Mouse (Mus musculus) adrenal gland, postnatal 14 days (tissue): ENCODE measurements around the gene Nip7. TPM values are rescaled to one million over a fixed set of nuclear protein-coding genes. Genes with fewer than 3 reads are reported as not detected.
"Not testable (repeated sequence)": the region's sequence is repeated elsewhere in the genome, so short reads cannot be mapped to it uniquely, and the experiment has no call there.

Source experiments
- DNase-seq: peaks from one replicate; pipeline ENCODE4 v3.0.0; 2021; ENCODE audit warnings: mixed read lengths
- long read RNA-seq, 2 experiments: library from polyadenylated mRNA; stranded (forward); transcript quantifications; one replicate each; pipeline ENCODE4 v2.0.0; 2021
- total RNA-seq: library from RNA; stranded (reverse); gene quantifications from 2 replicates; pipeline ENCODE4 v1.2.3, GENCODE M21; 2021

Nip7 gene
- total RNA-seq, result 40.1 and 50.2 TPM in 2 replicates
- long read RNA-seq, experiment 1, transcript Nip7-201 (5 exons, 3,036 nt), result major isoform, 37 of 46 reads
- long read RNA-seq, experiment 1, partial matches to known transcripts, result 3 of 46 reads
- long read RNA-seq, experiment 1, other reads (novel, unspliced or antisense), result 6 of 46 reads
- long read RNA-seq, experiment 2, transcript Nip7-201 (5 exons, 3,036 nt), result major isoform, 22 of 25 reads
- long read RNA-seq, experiment 2, partial matches to known transcripts, result 1 of 25 reads
- long read RNA-seq, experiment 2, other reads (novel, unspliced or antisense), result 2 of 25 reads

DNA sequence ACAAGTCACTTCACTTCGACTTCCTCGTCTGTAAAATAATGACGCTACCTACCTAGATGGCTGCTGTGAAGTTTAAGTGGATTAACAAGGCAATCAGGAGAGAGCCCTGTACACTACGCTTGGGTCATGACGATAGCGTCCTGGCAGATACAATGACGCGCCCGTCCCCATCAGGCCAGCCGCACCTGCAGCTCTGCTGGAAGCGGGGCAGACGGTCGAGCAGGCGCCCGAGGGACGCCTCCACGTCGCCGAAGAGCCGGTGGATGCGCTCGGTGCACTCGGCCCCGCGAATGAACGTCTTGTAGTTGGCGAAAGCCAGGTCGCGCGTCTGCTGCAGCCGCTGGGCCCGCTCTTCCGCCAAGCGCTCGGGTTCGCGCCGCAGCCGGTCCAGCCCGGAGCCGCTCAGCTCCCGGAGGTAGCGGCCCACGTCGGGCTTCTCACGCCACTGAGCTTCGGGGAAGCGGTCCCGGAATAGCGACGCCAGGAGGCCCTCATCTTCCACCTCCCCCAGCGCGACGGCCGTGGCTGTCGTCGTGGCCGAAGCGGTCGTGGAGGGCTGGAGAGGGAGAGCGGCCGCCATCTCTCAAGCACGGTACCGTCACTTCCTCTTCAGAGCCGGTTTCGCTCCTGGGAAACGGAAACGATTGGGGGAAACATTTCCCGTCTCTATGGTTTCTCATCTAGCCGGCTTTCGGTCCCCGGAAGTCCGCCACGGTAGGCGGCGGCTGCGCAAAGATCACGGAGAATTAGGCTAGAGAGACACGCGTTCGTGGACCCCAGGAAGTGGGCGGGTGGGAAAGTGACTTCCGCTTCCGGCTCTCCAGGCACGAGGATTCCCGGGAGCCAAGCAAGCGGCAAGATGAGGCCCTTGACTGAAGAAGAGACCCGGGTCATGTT is at the start of gene Nip7, which contains the start of gene Cog8:
TSS of gene Nip7 (plus strand) at position 802 of the 897 bp plus-strand sequence.
TSS of gene Cog8 (minus strand) at position 614 of the 897 bp plus-strand sequence.
- DNase-seq, result peak; percentile 98

GRCm38 (mm10) chr8:107007795-107008194 is 48.9 kb upstream of the Nip7 start:
- DNase-seq, result no peak

DNA sequence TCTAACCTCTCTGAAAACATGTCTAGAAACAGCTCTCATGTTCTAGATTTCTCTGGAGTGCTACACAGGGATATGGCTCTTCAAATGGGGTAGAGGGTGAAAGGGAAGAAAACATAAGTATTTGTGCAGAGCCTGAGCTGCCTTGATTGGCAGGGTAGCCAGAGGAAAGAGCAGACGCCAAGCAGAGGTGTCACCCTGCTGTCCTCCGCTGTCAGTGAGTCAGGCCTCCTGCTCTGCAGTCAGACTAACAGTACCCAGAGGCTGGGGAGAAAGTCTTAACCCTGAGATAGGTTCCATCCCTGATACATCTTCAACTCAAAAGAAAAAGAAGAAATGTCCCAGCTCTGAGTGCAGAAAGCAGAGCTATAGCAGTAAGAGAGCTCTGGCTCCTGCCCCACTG is 44.0 kb upstream of the Nip7 start:
- no peak for DNase-seq

GRCm38 (mm10) chr8:107014915-107015314 is 41.8 kb upstream of the Nip7 start:
- no peak for DNase-seq

DNA sequence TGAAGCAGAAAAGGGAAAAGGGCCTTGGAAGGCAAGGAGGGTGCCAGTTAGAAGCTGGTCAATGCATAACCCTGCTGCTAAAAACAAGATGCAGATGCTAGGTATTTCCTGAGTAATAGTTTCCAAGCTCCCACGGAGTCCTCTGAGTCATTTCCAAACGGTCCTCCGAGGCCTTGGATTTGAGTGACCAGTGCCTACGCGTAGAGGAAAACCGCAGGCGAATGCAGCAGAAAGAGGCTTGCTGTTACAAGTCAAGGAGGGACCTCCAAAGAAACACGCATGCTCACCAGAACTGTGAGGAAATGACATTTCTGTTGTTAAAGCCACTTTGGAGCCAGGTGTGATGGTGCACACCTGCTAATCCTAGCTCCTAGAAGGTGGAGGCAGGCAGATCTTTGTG is 33.2 kb upstream of the Nip7 start:
- peak; percentile 71 for DNase-seq

- no peak for DNase-seq
Observed at GRCm38 (mm10) chr8:107029310-107029709, 27.4 kb upstream of the Nip7 start.

GRCm38 (mm10) chr8:107030058-107030457 is 26.6 kb upstream of the Nip7 start:
- DNase-seq, result no peak

GRCm38 (mm10) chr8:107030650-107031576 is 25.8 kb upstream of the Nip7 start, which contains the start of gene Vps4a:
Vps4a (plus strand) TSS chr8:107031222.
- peak; percentile 99 for DNase-seq

- no peak for DNase-seq
Observed at GRCm38 (mm10) chr8:107031577-107032090, 25.0 kb upstream of the Nip7 start.

- not testable (repeated sequence) for DNase-seq
Observed at GRCm38 (mm10) chr8:107033609-107034008, 23.1 kb upstream of the Nip7 start.

GRCm38 (mm10) chr8:107035641-107036040 is 21.0 kb upstream of the Nip7 start:
- no peak for DNase-seq

- peak; percentile 59 for DNase-seq
Observed at GRCm38 (mm10) chr8:107036626-107037025, 20.1 kb upstream of the Nip7 start.

DNA sequence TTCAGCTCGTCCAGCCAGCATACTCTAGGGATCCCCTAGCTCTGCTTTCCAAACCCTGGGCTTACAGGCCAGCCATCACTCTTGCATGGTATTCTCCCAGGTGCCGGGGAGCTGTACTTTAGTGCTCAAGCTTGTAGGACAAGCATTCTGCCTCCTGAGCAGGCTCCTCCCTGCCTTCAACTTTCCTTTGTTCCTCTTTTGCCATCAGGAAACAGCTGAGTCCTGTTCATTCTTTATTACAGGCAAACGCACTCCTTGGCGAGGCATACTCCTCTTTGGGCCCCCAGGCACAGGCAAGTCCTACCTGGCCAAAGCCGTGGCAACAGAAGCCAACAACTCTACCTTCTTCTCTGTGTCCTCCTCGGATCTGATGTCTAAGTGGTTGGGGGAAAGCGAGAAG is 16.0 kb upstream of the Nip7 start:
- no peak for DNase-seq

DNA sequence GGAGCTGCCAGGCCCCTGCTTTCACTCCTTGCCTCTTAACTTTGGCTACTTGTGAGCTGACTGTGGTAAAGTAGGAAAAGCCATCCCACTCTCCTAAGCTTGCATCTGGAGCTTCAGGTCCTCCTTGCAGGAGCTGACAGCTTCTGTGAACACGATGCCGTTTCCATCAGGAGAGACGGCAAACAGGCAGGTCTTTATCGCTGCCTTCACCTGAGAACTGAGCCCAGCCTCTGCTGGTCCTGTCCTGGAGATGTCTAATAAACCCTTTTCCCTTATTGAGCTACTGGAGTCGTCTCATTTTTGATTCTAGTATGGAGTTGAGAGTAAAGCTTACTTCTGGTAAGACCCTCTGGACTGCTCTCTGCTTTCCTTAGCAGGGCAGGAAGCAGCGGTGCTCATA is 11.2 kb upstream of the Nip7 start:
- no peak for DNase-seq

DNA sequence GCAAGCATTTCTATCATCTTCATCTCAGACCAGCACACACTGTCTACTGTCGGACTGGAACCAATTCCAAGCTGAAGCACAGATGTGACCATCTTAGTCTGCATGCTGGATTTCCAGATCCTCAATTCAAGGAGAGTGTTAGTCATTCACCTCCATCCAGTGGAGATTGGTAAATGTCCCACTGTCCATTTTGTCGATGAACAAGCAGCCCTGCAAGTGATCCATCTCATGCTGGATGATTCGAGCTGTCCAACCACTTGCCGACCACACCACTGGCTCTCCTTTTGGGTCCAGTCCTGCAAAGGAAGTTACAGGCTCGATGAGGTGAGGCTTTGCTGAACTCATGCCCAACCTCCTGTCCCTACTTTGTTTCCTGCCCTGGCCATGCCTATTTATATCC is 9.7 kb upstream of the Nip7 start:
- no peak for DNase-seq

DNA sequence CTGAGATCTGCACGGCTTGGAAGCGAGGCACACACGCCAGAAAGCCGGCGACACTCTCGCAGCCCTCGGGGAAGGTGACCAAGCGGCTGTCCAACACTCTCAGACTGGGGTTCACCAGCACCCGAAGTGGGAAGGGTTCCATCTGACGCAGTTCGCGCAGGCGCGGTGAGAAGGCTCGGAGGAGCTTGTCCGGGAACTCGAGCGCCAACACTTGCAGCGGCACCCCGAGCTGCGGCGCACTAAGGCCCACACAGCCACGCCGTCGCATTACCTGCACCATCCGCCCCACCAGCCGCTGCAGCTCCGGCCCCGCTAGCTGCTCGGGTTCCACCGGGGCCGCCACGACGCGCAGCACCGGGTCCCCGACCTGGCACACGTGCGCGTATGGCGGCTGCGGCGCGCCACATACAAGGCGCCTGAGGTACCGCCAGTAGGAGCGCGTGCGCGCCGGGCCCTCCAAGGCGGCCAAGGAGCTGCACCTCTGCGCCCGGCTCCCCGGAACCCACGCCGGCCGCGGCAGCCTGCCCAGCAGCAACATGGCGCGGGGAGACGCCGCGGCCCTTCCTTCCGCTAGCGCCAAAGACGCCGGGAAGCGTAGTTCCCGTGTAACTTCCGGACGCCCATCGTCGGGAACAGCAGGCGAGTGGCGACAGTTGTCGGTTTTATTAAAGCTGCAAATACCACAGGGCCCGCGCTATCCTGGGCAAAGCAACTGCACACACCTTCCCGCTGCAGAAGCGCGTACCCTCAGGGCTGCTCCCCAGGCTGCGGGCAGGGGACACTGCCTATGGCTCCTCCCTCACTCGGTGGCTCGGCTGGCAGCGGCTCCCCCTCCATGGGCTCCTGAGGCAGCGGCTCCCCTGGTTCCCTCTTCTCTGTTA is 8.4 kb upstream of the Nip7 start, which contains the start of gene Pdf:
TSS of gene Pdf (minus strand) at position 554 of the 881 bp plus-strand sequence.
- DNase-seq, result peak; percentile 93

- no peak for DNase-seq
Observed at GRCm38 (mm10) chr8:107049480-107049879, 7.2 kb upstream of the Nip7 start.

GRCm38 (mm10) chr8:107052046-107052445 is 4.6 kb upstream of the Nip7 start:
- DNase-seq, result peak; percentile 60

- no peak for DNase-seq
Observed at GRCm38 (mm10) chr8:107056973-107057369, 294 bp downstream of the Nip7 start.

GRCm38 (mm10) chr8:107062613-107063012 is 5.9 kb downstream of the Nip7 start:
- no peak for DNase-seq
